Mouse (Mus musculus): ENCODE results near the gene Emid1. TPM values are rescaled to one million over a fixed set of nuclear protein-coding genes. Genes with fewer than 3 reads are reported as not detected.

Emid1 gene
- total RNA-seq, 2 experiments from 2014 or later, result 2.2 to 3.4 TPM

DNA sequence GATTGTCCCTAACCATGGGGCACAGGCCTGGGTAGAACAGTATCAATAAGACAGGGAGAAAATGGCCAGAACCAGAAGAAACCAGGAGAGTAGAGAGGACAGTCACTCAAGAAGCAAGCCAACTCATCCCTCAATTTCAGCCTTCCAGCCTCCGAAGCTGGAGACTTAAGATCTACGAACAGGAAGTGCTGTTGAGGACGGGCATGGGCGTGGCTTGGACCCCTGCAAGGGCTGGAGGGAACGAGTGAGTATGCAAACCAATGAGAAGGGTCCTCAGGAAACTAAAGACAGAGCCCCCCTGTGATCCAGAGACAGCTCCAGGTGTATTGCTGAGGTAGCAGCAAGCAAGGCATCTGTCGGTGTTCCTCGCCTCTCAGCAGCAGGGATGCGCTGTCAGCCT lies 12.3 kb upstream of the Emid1 start:
- DNase-seq (ENCODE audit: low spot score in 2 of 2), result no peak

DNA sequence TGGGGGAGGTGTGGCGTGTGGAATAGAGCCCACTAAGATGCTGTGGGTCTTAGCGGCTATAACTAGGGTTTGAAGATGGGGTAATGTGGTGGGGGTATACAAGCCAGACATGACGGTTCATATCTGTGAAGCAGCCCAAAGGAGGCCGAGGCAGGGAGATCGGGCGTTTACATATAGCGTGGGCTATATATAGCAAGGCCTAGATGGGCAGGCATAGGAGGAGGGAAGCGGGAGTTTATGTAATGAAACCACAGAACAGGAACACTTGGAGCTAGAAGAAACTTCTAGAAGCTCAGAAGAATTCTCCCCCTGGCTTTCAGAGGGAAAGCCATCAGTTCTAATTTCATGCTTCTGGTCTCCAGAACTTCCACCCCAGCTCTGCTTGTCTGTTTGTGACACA lies 11.4 kb upstream of the Emid1 start:
- no peak for DNase-seq (ENCODE audit: low spot score in 2 of 2)

DNA sequence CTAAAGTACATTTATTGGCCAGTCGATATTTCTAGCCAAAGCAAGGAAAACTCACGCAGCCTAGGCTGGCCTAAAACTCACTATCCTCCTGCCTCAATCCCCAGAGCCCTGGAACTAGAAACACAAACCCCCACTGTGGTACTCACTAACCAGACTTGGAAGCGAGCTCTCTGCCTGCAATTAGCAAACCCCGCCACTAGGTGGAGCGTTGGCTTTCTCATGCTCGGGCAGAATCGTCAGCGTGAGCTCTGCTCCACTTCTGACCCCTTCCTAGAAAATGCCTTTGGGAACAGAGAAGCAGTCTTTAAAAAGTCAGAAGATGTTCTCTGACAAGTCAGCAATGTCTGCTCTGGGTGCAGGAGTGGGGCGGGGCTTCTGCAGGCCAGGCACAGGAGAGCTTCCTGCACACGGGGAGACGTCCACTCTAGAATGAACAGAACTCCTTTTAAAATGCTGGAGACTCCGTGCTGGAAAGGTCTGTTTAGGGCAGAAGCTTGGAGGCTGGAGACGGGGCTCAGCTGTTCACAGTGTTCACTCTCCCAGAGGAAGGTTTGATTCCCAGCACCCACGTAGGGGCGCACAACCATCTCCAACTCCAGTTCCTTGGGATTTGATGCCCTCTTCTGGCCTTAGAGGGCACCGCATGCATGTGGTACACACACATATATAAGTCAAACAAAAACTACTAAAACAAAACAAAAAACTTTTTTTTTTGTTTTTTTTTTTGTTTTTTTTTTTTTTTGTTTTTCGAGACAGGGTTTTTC lies 8.8 kb upstream of the Emid1 start:
- peak in 1 of 2 experiments; percentile 38 for DNase-seq (ENCODE audit: low spot score in 2 of 2)

DNA sequence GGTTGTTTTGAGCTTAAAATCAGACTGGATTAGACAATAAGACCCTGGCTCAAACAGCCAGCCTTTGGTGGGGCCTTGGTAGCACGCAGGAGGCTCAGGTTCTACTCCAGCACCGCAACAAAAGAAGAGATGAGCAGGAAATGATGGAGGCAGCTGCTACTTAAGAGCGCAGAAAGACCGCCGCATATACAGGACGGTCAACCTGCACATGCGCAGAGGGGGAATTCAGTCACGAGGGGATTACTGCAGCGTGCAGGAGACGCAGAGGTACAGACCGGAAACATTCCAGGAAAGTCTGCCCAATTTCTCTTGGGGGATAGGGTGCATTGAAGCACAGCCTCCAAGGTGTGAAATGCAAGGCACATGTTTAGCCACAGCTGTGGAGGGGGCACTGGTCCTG lies 6.0 kb upstream of the Emid1 start:
- no peak for DNase-seq (ENCODE audit: low spot score in 2 of 2)

DNA sequence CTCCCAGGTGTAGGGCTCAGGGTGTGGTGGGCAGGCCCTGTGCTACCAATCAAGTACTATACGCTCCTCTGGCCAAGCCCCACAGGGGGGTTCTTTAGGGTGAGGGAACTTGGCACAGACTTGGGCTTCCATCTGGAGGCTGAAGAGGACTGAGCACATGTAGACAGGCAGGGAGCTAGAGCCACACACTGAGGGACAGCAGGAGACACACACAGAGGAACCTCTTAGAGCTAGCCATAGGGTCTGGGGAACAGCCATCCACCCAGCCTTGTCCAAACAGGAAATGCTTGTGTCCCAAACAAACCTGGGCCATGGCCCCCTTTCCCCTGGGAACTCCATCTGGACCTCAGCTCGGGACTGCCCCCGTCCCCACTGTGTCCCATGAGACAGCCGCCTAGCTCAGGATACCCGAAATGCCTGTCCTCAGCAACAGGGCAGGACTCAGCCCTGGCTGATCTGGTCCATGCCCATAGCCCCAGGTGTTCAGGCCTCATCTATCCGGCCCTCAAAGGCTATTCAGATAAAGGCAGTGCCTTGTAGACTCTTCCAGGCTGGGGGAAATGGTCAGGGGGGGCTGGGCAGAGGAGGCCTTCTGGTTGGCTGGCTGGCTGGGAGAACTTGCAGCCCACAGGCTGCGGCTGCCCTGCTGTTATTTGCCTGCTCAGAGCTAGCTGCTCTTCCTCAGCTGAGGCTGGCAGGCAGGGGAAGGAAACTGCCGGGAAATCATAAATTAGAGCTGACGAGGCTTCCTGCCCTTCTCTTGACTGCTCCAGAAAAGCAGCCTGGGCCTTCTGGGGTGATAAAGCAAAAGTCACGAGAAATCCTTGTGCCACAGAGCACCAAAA lies 3.1 kb upstream of the Emid1 start:
- no peak for DNase-seq (ENCODE audit: low spot score in 2 of 2)

DNA sequence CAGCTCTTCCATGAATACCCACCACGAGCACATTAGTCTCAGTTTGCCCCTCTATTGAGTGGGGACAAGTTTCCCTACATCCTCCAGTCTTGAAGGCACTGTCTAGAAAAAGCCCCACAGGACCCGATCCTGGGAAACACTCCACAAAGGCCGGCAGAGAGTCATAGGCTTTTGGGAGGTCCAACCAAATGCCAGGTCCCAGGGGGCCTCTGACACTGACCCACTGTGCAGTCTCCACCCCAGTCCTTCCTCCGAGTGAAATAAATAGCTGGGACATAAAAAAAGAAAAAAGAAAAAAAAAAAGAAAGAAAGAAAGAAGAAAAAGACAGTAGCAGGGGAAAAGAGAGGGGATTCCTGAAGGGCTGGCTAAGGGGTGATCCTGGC lies 818 bp downstream of the Emid1 start:
- no peak for DNase-seq (ENCODE audit: low spot score in 2 of 2)

DNA sequence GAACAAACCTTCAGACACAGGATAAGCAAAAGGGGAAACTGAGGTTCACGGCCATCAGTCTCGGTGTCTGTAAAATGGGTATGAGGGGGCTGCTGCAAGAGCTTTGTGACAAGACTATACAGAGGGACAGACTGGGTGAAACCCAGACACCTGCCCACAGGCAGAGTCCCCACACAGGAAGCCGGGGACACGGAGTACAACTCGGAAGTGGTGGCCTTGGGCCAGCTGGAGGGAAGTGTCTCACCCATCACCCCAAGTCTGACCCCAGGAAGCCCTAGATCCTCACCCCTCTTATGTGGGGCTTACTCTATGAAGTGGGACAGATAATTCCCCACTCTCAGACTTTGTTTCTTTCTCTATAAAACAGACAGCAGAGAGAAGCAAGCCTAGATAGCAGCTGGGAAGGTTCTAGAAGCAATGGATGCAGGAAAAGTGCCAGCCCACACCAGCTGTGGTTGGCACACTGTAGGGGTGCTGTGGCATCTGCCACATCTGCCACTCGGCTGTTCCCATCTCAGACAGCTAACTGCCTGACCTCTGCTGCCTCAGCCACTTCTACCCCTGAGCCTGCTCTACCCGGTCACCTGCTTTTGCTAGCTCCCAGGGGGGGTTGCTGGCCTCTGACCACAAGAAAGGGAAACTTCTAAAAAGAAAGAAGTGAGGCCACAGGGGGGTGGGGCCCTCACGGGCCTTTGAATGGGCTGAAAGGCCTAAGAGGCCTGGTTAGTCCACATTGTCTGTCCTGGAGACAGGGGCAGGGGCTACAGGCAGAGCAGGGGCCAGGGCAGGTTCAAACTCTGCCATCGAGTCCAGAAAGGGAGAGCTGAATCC lies 1.4 kb downstream of the Emid1 start:
- DNase-seq (ENCODE audit: low spot score in 2 of 2), result no peak

DNA sequence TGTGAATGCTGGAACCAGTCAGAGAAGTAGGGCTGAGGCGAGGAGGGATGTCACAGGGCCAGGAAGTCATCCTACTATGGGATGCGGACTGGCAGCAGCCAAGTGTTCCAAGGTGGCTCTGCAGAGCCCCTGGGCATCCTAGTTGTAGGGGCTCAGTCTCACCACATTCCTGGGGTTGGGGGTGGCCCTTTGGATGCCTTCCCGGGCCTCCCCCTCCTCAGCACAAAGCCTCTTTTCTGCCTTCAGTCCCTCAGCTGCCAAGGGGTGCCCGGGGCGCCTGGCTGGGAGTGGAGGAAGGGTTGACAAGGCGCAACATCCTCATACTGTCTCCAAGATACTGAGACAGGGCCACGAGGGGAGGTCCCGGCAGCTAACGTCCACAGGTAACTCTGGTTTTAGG lies 2.1 kb downstream of the Emid1 start:
- DNase-seq (ENCODE audit: low spot score in 2 of 2), result no peak

DNA sequence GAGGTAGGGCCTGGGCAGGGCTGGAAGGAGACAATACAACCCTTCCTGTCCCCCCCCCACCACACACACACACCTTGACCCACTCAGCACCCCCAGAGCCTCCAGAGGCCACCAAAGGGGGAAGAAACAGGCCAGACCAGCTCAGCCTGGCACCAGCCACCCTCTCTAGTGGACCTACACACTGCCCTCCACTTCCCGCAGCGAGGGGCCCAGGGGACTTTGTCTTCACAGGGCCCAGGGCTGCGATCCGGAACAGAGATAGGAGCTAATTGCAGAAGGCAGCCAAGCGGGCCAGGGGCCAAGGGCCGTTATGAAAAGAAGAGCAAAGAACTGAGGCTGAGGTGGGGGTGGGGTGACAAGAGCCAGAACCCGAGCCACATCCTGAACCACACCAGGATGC lies 2.8 kb downstream of the Emid1 start:
- DNase-seq (ENCODE audit: low spot score in 2 of 2), result no peak

DNA sequence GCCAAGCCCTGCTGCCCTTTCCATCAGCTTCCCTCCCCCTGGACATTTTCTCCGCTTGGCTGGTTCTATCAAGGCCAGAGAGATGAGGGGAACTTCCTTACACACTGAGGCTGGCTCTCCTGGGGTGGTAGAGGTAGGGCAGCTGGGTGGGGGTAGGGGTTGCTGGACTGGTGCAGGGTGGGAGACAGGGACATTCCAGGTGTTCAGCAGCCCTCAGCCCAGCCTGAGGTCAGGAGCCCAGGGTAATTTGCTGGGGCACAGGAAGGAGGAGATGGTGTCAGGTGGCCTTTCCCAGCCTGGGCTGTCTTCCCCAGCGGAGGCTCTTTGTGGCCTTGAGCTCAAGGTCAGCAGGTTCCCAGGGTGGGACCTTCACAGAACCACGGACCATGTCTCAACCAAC lies 6.5 kb downstream of the Emid1 start:
- no peak for DNase-seq (ENCODE audit: low spot score in 2 of 2)

DNA sequence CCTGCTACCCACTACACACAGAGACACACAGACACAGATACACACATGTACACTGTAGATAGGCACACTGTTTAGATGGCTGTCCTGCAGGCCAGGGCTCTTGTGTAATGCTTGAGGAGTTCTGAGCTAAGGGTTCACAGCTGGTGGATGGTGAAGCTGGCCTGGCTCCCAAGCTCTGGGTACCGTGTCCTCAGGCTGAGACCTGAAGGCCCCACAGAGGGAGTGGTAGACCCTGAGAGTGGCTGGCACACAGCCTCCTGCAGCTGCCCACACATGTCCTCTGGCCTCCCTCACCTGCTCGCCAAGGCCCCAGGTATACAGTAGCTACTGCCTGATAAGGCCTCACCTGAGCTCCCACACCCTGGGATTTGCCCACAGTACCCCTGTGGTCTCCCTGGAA lies 10.1 kb downstream of the Emid1 start:
- DNase-seq (ENCODE audit: low spot score in 2 of 2), result no peak

DNA sequence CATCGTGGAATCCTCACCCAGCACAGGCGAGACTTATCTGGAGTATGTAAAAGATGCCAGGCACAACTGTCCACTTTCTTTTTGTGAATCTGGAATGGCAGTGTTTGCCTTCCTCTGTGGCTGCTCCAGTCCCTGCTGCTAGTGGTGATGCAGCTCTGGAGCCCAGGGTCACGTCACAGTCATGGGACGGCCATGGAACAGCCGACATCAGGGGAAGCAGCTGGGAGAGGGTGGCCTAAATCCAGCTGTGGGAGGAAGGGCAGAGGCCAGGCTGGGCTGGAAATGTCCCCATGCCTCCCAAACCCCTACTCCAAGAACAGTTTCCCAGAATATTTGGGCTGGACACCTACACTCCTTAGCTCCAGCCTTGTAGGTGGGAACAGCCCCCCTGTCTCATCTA lies 10.8 kb downstream of the Emid1 start:
- DNase-seq (ENCODE audit: low spot score in 2 of 2), result no peak

DNA sequence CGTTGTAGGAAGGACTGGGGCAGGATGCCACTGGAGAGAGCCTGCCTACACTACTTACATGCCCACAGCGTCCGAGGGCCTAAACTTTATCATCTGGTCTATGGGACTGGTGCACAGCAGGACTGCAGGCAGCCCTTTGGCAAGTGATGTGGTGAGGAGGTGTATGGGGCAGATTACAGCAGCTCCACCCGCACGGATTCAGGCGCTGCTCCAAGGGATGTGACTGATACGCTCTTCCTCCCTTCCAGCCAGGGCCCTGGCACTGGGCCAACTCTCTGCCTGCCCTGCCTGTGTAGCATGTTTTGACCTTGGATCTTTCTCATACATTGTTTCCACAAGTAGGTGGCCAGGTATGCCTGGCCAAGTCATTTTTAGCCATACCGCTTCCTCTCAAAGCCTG lies 11.4 kb downstream of the Emid1 start:
- peak; percentile 70 to 74 for DNase-seq (ENCODE audit: low spot score in 2 of 2)

DNA sequence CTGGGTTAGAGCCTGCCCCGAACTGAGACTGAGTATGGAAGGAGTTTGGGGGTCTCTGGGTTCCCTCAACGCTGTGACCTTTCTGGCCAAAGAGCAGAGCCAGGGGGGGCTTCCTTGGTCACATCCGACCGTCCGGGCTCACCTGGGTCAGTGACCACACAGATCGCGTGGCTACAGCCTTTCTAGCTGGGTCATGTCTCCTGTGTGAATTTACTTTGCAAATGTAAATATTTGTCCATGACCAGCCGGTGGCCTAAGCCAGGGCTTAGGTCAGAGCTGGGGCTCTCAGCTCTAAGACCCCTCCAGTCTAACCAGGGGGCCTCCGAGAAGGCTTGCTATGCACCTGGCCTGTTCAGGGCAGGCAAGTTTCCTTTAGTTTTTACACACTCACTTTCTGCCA lies 12.7 kb downstream of the Emid1 start:
- no peak for DNase-seq (ENCODE audit: low spot score in 2 of 2)

DNA sequence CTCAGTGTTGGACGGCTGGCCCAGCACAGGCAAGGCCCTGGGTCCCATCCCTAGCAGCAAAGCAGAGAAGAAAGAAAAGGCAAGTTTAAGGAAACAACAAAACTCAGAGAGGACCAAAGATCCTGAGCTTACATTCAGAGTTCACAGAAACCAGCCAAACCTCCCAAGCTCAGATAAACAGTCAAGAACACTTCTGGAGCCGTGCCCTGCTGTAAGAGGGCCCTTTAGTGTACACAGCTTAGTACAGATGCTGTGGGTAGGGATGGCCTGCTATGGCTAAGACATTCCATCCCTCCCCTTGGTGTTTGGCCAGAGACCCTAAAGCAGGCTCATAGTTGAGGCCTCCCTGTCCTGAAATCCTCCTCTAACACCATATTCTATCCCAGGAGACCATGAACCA lies 13.4 kb downstream of the Emid1 start:
- DNase-seq (ENCODE audit: low spot score in 2 of 2), result no peak

DNA sequence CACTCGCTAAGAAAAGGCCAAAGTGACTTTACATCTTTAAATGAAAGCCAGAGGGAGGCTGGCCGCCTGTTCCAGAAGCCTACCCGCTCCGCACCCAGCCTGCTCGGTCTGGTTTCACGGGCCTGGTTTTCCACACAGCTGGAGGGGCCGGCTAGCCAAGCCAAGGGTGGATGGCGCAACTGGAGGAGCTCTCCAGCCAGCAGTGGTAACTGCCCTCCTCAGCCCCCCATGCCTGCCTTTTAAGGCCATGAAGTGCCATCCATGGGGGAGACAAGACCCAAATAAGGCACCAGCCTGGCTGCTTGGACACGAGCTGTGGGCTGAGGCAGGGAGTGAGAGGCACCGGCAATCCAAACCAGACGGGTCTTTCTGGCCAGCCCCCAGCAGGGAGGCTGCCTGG lies 16.1 kb downstream of the Emid1 start:
- DNase-seq (ENCODE audit: low spot score in 2 of 2), result no peak

DNA sequence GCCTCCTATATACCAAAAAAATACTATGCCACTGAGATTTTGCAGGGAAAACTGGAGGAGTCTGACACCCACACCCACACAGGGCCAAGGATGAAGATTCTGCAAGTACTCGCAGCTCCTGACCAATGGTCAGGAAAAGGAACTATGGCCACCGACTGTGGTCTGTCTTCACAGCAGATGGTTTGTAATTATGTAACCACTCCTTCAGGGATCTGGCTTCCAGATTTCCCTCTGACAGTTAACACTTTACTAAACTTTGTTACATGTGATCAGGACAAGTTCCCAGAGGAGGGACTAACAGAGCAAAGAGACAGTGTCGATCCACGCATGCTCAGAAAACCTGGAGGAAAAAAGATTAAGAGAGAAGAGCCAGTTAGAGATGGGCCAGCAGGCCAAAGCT lies 19.3 kb downstream of the Emid1 start:
- no peak for DNase-seq (ENCODE audit: low spot score in 2 of 2)

DNA sequence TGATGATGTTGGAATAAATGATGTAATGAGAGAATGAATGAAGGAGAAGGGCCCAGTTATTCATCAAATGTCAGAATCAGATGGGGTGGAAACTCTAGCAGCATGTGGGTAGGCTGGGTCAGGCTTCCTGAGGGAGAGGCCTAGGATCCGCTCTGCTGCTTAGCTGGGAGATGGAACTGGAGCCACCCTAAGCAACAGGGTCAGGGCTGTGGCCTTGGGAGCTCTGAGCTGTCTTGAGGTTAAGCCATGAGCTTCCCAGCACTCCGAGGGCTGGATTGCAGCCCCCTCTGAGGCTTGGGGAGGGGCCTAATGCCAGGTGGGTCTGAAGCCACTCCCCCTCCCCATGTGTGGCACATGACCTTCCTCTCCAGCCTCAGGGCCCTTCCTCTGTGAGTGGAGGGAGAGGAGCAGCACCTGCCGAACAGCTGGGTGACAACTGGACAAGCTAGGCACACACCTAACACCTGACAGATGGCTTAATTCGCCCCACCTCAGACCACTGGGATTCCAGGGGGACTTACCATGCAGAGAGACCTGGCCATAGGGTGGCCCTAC lies 21.9 kb downstream of the Emid1 start:
- no peak for DNase-seq (ENCODE audit: low spot score in 2 of 2)

DNA sequence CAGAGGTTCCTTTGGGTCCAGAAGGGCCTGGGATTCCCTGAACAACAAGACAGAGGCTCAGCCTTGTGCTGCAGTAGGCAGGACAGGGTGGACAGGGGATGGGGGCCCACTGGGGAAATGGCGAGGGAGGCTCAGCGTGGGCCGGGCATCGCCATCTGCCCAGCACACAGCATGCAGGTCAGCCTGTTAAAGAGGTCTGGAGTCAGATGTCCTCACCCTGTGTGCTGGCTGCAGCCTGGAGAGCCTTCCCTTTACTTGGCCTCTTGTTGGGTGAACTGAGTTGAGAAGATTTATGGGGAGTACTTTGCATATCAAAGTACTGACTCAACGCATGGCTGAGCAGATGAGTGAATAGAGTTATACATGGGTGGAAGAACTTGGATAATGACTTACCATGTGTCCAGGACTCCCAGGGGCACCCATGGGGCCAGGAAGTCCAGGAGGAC lies 23.0 kb downstream of the Emid1 start:
- no peak for DNase-seq (ENCODE audit: low spot score in 2 of 2)

DNA sequence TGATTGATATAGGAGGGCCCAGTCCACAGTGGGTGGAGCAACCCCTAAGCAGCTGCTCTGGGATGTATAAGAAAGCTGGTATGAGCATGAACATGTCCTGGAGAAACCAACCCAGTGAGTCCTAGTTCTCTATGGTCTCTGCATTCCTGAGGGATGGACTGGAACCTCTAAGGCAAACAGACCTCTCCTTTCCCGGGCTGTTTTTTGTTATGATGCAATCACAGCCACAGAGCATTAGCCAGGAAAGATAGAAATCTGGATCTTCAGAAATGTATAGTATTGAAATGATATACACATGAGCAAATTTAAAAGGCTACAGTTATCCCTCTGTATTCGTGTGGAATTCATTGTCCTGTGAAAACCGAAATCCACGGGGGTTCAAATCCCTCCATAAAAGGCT lies 26.3 kb downstream of the Emid1 start:
- DNase-seq (ENCODE audit: low spot score in 2 of 2), result no peak

DNA sequence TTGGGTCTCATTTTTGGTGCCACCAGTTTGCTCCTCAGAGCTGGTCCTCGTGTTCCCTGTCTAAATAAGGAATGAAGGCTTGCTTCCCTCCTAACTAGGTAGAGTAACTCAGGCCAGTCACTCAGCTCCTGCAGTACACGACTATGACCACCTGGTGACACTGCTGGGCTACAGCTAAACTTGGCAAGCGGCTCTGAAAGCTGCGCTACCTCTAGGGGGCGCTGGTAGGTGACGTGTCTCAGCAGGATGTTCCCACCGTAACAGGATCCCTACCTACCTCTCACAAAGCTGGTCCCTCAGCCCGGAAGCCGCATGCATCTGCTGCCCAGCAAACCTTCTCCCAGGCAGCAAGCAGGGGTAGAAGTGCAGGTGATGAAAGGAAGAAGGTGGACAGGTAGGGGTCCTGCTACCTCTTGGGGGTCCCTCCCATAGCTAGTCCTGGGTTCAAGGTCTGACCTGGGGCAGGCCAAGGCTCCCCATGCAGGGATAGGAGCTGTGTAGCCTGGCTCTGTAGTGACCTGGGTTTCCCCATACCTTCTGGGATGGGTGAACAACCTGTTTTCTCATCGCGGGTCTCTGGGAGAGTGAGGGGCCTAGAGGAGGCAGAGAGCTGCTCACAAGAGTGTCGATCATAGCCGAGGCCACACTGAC lies 37.0 kb downstream of the Emid1 start:
- peak; percentile 87 for DNase-seq (ENCODE audit: low spot score in 2 of 2)
